In genomic region chr7:131881876-131882615, GRCm38 (mm10) we compare ENCODE assay signal across 8 mouse cellular contexts.
DNase-seq lines count a peak whose midpoint lies in the region; ATAC-seq lines count a peak whose summit lies in the region.

No protein-coding gene starts in this region.

- H3K4me3 ChIP-seq in midbrain, embryonic 10.5 days = no peak overlapping the region
- no peak overlapping the region for H3K4me3 ChIP-seq in midbrain, embryonic 16.5 days (ENCODE audit: low read depth, low read length)
- no peak overlapping the region for H3K4me3 ChIP-seq in limb, embryonic 13.5 days
- no peak overlapping the region for H3K4me3 ChIP-seq in neural tube, embryonic 11.5 days (ENCODE audit: low read depth, low read length)

- H3K27ac ChIP-seq in midbrain, embryonic 10.5 days (replicated peaks) = no peak overlapping the region
- no peak overlapping the region for H3K27ac ChIP-seq in midbrain, embryonic 16.5 days (ENCODE audit: low read length)
- H3K27ac ChIP-seq in limb, embryonic 13.5 days = no peak overlapping the region
- no peak overlapping the region for H3K27ac ChIP-seq in neural tube, embryonic 11.5 days (ENCODE audit: low read depth, low read length)

- ATAC-seq in midbrain, embryonic 16.5 days = no peak
- peak; percentile 54; the same call in 1 of the 2 replicates for ATAC-seq in limb, embryonic 13.5 days (ENCODE audit: low FRiP score, low read depth)
- peak; percentile 41; the same call in 1 of the 2 replicates for ATAC-seq in neural tube, embryonic 11.5 days (ENCODE audit: insufficient read depth, low FRiP score, low TSS enrichment)

- no peaks in the 10 kb centered on the region for H3K36me3 ChIP-seq in midbrain, embryonic 10.5 days
- H3K36me3 ChIP-seq in midbrain, embryonic 16.5 days (ENCODE audit: control insufficient read depth, insufficient read depth, low read length) = no peaks in the 10 kb centered on the region
- H3K36me3 ChIP-seq in limb, embryonic 13.5 days = no peaks in the 10 kb centered on the region
- no peaks in the 10 kb centered on the region for H3K36me3 ChIP-seq in neural tube, embryonic 11.5 days (ENCODE audit: control insufficient read depth, insufficient read depth, low read length)

- H3K4me1 ChIP-seq in midbrain, embryonic 10.5 days = peaks cover 7% of the 10 kb centered on the region
- no peaks in the 10 kb centered on the region for H3K4me1 ChIP-seq in midbrain, embryonic 16.5 days (ENCODE audit: control insufficient read depth, insufficient read depth, low read length)
- no peaks in the 10 kb centered on the region for H3K4me1 ChIP-seq in limb, embryonic 13.5 days
- no peaks in the 10 kb centered on the region for H3K4me1 ChIP-seq in neural tube, embryonic 11.5 days (ENCODE audit: control insufficient read depth, insufficient read depth, low read length)

- no peak overlapping the region for H3K4me2 ChIP-seq in midbrain, embryonic 16.5 days (ENCODE audit: low read length)
- no peak overlapping the region for H3K4me2 ChIP-seq in limb, embryonic 13.5 days (replicated peaks)
- H3K4me2 ChIP-seq in neural tube, embryonic 11.5 days (ENCODE audit: low read depth) = no peak overlapping the region

- 46% methylated on average over 5 of the region's 5 CpGs for WGBS in midbrain, embryonic 10.5 days
- WGBS in midbrain, embryonic 16.5 days = 41% methylated on average over 5 of the region's 5 CpGs
- 58% methylated on average over 5 of the region's 5 CpGs for WGBS in limb, embryonic 13.5 days
- WGBS in neural tube, embryonic 11.5 days = 46% methylated on average over 5 of the region's 5 CpGs

- H3K27me3 ChIP-seq in midbrain, embryonic 10.5 days (ENCODE audit: low read depth, poor library complexity, severe bottlenecking) = peaks cover 53% of the 10 kb centered on the region
- H3K27me3 ChIP-seq in midbrain, embryonic 16.5 days (ENCODE audit: control insufficient read depth, insufficient read depth, low read depth, low read length) = peaks cover 12% of the 10 kb centered on the region
- H3K27me3 ChIP-seq in limb, embryonic 13.5 days = peaks cover 36% of the 10 kb centered on the region
- 0 out of 2 replicates have a peak, but pooled peaks cover 2% of the 10 kb centered on the region for H3K27me3 ChIP-seq in neural tube, embryonic 11.5 days (ENCODE audit: control insufficient read depth, insufficient read depth, low read length)

- H3K9me3 ChIP-seq in midbrain, embryonic 10.5 days (replicated peaks) = no peaks in the 10 kb centered on the region
- no peaks in the 10 kb centered on the region for H3K9me3 ChIP-seq in midbrain, embryonic 16.5 days (replicated peaks; ENCODE audit: control insufficient read depth, low read length, poor library complexity, severe bottlenecking)
- no peaks in the 10 kb centered on the region for H3K9me3 ChIP-seq in limb, embryonic 13.5 days
- no peaks in the 10 kb centered on the region for H3K9me3 ChIP-seq in neural tube, embryonic 11.5 days (ENCODE audit: control insufficient read depth, low read length)

- H3K9ac ChIP-seq in midbrain, embryonic 16.5 days (ENCODE audit: low read depth, low read length) = no peak overlapping the region
- no peak overlapping the region for H3K9ac ChIP-seq in limb, embryonic 13.5 days
- H3K9ac ChIP-seq in neural tube, embryonic 11.5 days (ENCODE audit: low read length) = no peak overlapping the region; the same call in 1 of the 2 replicates

- DNase-seq in midbrain, embryonic 10.5 days (ENCODE audit: low spot score) = peak; percentile 82
- DNase-seq in cerebellum, adult 18-20 months = peak; percentile 58 to 67
- peak; percentile 75 for DNase-seq in forelimb bud, embryonic 11.5 days (ENCODE audit: low read depth, low spot score)
- peak; percentile 27 to 66 for DNase-seq in kidney, adult 8-10 months
- peak; percentile 83 for DNase-seq in neural tube, embryonic 11.5 days (ENCODE audit: low spot score)
- DNase-seq in testis, postnatal 10 days (ENCODE audit: low spot score) = peak; percentile 92
